Mouse (Mus musculus) embryo, embryonic 11.5 days (tissue): ENCODE measurements around the gene Nek1.
"Not testable (repeated sequence)": the region's sequence is repeated elsewhere in the genome, so short reads cannot be mapped to it uniquely, and the experiment has no call there.

ENCODE experiments used
- DNase-seq: peaks from one replicate; pipeline ENCODE4 v3.0.0-alpha.2; 2012; ENCODE audit warnings: low read depth, low spot score

The Nek1 gene

GRCm38 (mm10) chr8:60984260-60985010, 8.6 kb upstream of the Nek1 start:
- not testable (repeated sequence) for DNase-seq

- peak; percentile 70 for DNase-seq
Observed at GRCm38 (mm10) chr8:60992561-60992909, 460 bp upstream of the Nek1 start.

- DNase-seq = no peak
Observed at GRCm38 (mm10) chr8:60993639-60993986, 618 bp downstream of the Nek1 start.

GRCm38 (mm10) chr8:60996468-60996867, 3.5 kb downstream of the Nek1 start:
- DNase-seq = no peak

GRCm38 (mm10) chr8:61041951-61042350, 49.0 kb downstream of the Nek1 start:
- peak; percentile 49 for DNase-seq

GRCm38 (mm10) chr8:61043874-61044273, 50.9 kb downstream of the Nek1 start:
- no peak for DNase-seq

- no peak for DNase-seq
Observed at GRCm38 (mm10) chr8:61046816-61047215, 53.8 kb downstream of the Nek1 start.

- DNase-seq = no peak
Observed at GRCm38 (mm10) chr8:61053017-61053416, 60.0 kb downstream of the Nek1 start.

- DNase-seq = no peak
Observed at GRCm38 (mm10) chr8:61054313-61054712, 61.3 kb downstream of the Nek1 start.

GRCm38 (mm10) chr8:61056997-61057396, 64.0 kb downstream of the Nek1 start:
- no peak for DNase-seq

- DNase-seq = no peak
Observed at GRCm38 (mm10) chr8:61059143-61059542, 66.1 kb downstream of the Nek1 start.

GRCm38 (mm10) chr8:61060412-61060811, 67.4 kb downstream of the Nek1 start:
- no peak for DNase-seq

- no peak for DNase-seq
Observed at GRCm38 (mm10) chr8:61075059-61075458, 82.1 kb downstream of the Nek1 start.

GRCm38 (mm10) chr8:61110496-61110895, 117.5 kb downstream of the Nek1 start:
- no peak for DNase-seq

- no peak for DNase-seq
Observed at GRCm38 (mm10) chr8:61111940-61112339, 118.9 kb downstream of the Nek1 start.

GRCm38 (mm10) chr8:61121631-61122030, 128.6 kb downstream of the Nek1 start:
- no peak for DNase-seq

GRCm38 (mm10) chr8:61127299-61127861, 134.4 kb downstream of the Nek1 start:
- no peak for DNase-seq

- no peak for DNase-seq
Observed at GRCm38 (mm10) chr8:61132561-61133134, 139.7 kb downstream of the Nek1 start.

GRCm38 (mm10) chr8:61141869-61142268, 148.9 kb downstream of the Nek1 start:
- no peak for DNase-seq

GRCm38 (mm10) chr8:61142302-61142701, 149.3 kb downstream of the Nek1 start:
- DNase-seq = no peak

- no peak for DNase-seq
Observed at GRCm38 (mm10) chr8:61142845-61143244, 149.8 kb downstream of the Nek1 start.

- peak; percentile 11 for DNase-seq
Observed at GRCm38 (mm10) chr8:61148728-61149127, 155.7 kb downstream of the Nek1 start.

- no peak for DNase-seq
Observed at GRCm38 (mm10) chr8:61150596-61150995, 157.6 kb downstream of the Nek1 start.
